ENCODE assay signal across 23 mouse cellular contexts in genomic region chr11:12381096-12381495, GRCm38 (mm10).
DNase-seq lines count a peak whose midpoint lies in the region; ATAC-seq lines count a peak whose summit lies in the region.
"Had no signal": no experiment of that assay in that cellular context is flagged by ENCODE, and none has a peak within 500 bp of the region (broad histone marks: within the 10 kb centered on the region; RNA-seq: fewer than 3 reads in every experiment).

No protein-coding gene starts in this region.

- ATAC-seq in midbrain, embryonic 14.5 days (ENCODE audit: low FRiP score, low TSS enrichment), result no peak
- ATAC-seq: forebrain, embryonic 15.5 days had no signal

- no peaks in the 10 kb centered on the region for H3K27me3 ChIP-seq in midbrain, embryonic 10.5 days (ENCODE audit: low read depth, poor library complexity, severe bottlenecking)
- H3K27me3 ChIP-seq in midbrain, embryonic 14.5 days (ENCODE audit: control insufficient read depth, insufficient read depth, low read length), result no peaks in the 10 kb centered on the region
- H3K27me3 ChIP-seq: embryonic facial prominence, embryonic 13.5 days; forebrain, embryonic 12.5 days; forebrain, embryonic 15.5 days; heart, embryonic 12.5 days; heart, embryonic 15.5 days; hindbrain, embryonic 13.5 days had no signal

- WGBS in midbrain, embryonic 10.5 days, result 44% methylated on average over 3 of the region's 3 CpGs
- 19% methylated on average over 3 of the region's 3 CpGs for WGBS in midbrain, embryonic 14.5 days

- peaks cover 28% of the 10 kb centered on the region for H3K4me1 ChIP-seq in midbrain, embryonic 10.5 days
- H3K4me1 ChIP-seq in midbrain, embryonic 14.5 days (ENCODE audit: control insufficient read depth, insufficient read depth, low read length), result 0 out of 2 replicates have a peak, but pooled peaks cover 3% of the 10 kb centered on the region
- H3K4me1 ChIP-seq: embryonic facial prominence, embryonic 10.5 days; hindbrain, embryonic 13.5 days had no signal

- H3K27ac ChIP-seq in midbrain, embryonic 10.5 days (replicated peaks), result 0 out of 2 replicates have a peak overlapping the region, but pooled peaks have one; percentile 13
- H3K27ac ChIP-seq in midbrain, embryonic 14.5 days (replicated peaks; ENCODE audit: low read depth, low read length), result no peak overlapping the region
- H3K27ac ChIP-seq: embryonic facial prominence, embryonic 10.5 days; embryonic facial prominence, embryonic 13.5 days; forebrain, embryonic 12.5 days; forebrain, embryonic 15.5 days; heart, embryonic 15.5 days; hindbrain, embryonic 10.5 days; hindbrain, embryonic 13.5 days had no signal

- no peak overlapping the region for H3K9ac ChIP-seq in midbrain, embryonic 14.5 days (replicated peaks; ENCODE audit: low read length)
- H3K9ac ChIP-seq: embryonic facial prominence, embryonic 13.5 days; forebrain, embryonic 12.5 days; forebrain, embryonic 15.5 days; heart, embryonic 12.5 days; heart, embryonic 15.5 days; hindbrain, embryonic 13.5 days had no signal

- DNase-seq in adrenal gland, postnatal 10 days, result peak; percentile 20
- no peak for DNase-seq in adrenal gland, adult 8-10 months
- DNase-seq in midbrain, embryonic 10.5 days (ENCODE audit: low spot score), result no peak
- no peak for DNase-seq in midbrain, embryonic 14.5 days
- DNase-seq in ZHBTc4 (ENCODE audit: low read depth, low spot score), result peak; percentile 51
- DNase-seq in right cerebral cortex, adult 18-20 months, result no peak
- DNase-seq: adrenal gland, postnatal 25 days; cerebellum, adult 11-12 months; cerebellum, adult 8-10 months; cerebellum, postnatal 36 days; embryo, embryonic 11 days; gastrocnemius, postnatal 25 days; heart, adult 18-20 months; heart, postnatal 36 days had no signal

- no peaks in the 10 kb centered on the region for H3K36me3 ChIP-seq in midbrain, embryonic 10.5 days
- H3K36me3 ChIP-seq in midbrain, embryonic 14.5 days (ENCODE audit: control insufficient read depth, insufficient read depth, low read length), result no peaks in the 10 kb centered on the region
- H3K36me3 ChIP-seq: embryonic facial prominence, embryonic 10.5 days; embryonic facial prominence, embryonic 13.5 days; forebrain, embryonic 12.5 days; forebrain, embryonic 15.5 days; heart, embryonic 12.5 days; heart, embryonic 15.5 days; hindbrain, embryonic 10.5 days; hindbrain, embryonic 13.5 days had no signal

- H3K4me3 ChIP-seq in midbrain, embryonic 10.5 days, result no peak overlapping the region
- no peak overlapping the region for H3K4me3 ChIP-seq in midbrain, embryonic 14.5 days (replicated peaks; ENCODE audit: low read depth, low read length)
- H3K4me3 ChIP-seq: embryonic facial prominence, embryonic 10.5 days; embryonic facial prominence, embryonic 13.5 days; erythroblast, embryonic 14.5 days; forebrain, embryonic 12.5 days; forebrain, embryonic 15.5 days; heart, embryonic 12.5 days; heart, embryonic 15.5 days; hindbrain, embryonic 10.5 days; hindbrain, embryonic 13.5 days had no signal

- H3K4me2 ChIP-seq in midbrain, embryonic 14.5 days (ENCODE audit: low read length), result no peak overlapping the region
- H3K4me2 ChIP-seq: embryonic facial prominence, embryonic 13.5 days; forebrain, embryonic 12.5 days; forebrain, embryonic 15.5 days; heart, embryonic 12.5 days; heart, embryonic 15.5 days; hindbrain, embryonic 13.5 days had no signal

- H3K9me3 ChIP-seq in midbrain, embryonic 10.5 days (replicated peaks), result no peaks in the 10 kb centered on the region
- H3K9me3 ChIP-seq in midbrain, embryonic 14.5 days (ENCODE audit: control insufficient read depth, low read length), result no peaks in the 10 kb centered on the region
- H3K9me3 ChIP-seq: embryonic facial prominence, embryonic 10.5 days; embryonic facial prominence, embryonic 13.5 days; forebrain, embryonic 12.5 days; forebrain, embryonic 15.5 days; heart, embryonic 12.5 days; heart, embryonic 15.5 days; hindbrain, embryonic 10.5 days; hindbrain, embryonic 13.5 days had no signal

Comparison
In these comparisons a context has a peak if more than half of its experiments do, and no peak if none do; other contexts are left out.
1. DNase-seq: peak in adrenal gland, postnatal 10 days (single experiment) and ZHBTc4 (single experiment); none in adrenal gland, adult 8-10 months (single experiment), midbrain, embryonic 10.5 days (single experiment), midbrain, embryonic 14.5 days (single experiment) and right cerebral cortex, adult 18-20 months (single experiment).